Mouse (Mus musculus) lung, postnatal 36 days (tissue): ENCODE results near the gene Ilf2.

ENCODE experiments used
- DNase-seq: peaks from one replicate; pipeline ENCODE4 v3.0.0; 2022; ENCODE audit warnings: mixed read lengths

Gene Ilf2

DNA sequence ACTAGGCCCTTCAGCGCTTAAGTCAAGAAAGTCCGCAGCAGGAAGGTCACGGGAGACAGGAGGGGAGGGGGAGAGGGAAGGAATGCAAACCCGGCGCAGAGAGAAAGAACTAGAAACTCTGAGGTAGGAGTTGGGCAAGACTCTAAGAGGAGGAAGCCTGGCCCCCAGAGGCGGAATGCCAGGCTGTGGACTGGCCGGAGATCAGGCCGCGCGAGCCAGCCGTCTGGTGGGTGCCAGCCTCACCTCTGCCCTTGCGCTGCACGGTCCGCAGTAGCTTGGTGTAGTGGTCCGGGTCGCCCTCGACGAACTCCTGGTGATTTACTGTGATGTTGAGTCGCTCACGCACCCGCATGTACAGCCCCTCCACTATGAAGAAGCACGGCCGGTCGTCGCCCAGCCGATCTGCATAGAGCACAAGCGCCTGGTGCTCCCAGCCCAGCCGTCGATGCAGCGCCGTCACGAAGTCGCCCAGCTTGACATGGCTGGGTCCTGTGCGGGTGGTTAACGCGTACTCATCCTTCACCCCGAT, 11.3 kb upstream of the Ilf2 start:
- peak; percentile 85 for DNase-seq

DNA sequence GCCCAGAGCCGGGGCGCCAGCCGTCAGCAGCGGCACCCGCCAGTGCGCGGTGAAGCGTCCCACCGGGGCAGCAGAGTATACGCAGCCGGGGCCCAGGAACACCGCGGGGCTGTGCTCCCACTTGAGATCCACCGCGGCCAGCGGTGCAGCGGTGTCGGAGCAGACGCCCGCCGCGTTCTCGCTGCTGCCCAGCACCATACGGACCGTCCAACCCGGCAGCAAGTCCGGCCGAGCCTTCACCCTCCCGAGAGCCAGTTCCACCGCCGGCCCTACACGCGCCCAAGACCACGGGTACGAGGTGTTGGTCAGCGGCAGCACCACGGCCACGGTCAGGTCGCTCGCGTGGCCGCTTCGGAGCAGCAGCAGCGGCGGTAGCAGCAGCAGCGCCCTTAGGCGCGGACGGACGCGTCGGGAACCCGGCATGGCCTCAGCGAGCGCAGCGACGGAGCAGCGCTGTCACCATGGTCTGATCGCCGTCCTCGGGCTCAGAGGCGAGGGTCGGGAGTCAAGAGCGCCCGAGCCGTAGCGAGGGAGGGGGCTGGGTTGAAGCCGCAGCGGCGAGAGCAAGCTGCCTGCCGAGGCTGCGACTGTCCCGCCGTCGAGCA, 10.7 kb upstream of the Ilf2 start:
- peak; percentile 24 for DNase-seq

GRCm38 (mm10) chr3:90465686-90466310, 10.1 kb upstream of the Ilf2 start, which contains the start of gene Npr1:
TSS of gene Npr1 (minus strand) at chr3:90465866.
- peak; percentile 77 for DNase-seq

DNA sequence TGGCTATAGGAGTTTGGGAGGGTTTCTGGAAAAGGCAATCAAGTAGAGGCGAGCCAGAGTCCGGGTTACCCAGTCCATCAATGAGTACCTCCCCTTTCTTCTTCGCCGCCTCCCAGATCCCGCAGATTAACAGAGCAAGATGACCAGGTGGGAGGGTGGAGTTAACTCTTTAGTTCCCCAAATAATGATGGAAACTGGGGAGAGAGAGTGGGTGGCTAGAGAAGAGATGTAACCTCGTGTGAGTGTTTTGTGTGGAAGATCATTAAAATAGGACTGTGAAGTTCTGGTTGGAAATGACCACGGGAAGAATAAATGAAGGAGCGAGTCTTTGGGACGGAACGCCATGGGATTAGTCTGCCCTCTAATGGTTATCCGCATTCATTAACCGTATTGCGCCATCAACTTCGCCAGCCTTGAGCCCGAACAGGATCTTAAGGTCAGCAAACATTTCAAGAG, 9.6 kb upstream of the Ilf2 start:
- DNase-seq: peak; percentile 88

GRCm38 (mm10) chr3:90467618-90468300, 8.2 kb upstream of the Ilf2 start:
- DNase-seq: no peak

DNA sequence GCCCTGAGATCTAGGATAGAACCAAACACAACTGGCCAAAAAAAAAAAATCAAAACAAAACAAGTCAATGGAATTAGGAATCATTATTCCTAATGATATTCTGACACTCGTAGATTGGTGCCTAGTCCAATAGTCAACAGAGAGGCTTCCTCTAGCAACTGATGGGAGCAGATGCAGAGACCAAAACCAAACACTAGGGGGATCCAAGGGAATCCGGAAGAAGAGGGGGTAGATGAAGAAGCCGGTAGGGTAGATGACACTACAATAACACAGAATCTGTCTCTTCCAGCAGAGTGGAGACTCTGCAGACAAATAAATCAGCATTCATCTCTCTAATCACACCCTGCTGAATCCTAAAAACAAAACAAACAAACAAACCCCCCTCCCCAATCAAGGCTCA, 3.7 kb upstream of the Ilf2 start:
- DNase-seq: peak; percentile 81

- no peak for DNase-seq
These were observed 635 bp upstream of the Ilf2 start for GRCm38 (mm10) chr3:90475151-90475830.

- DNase-seq: no peak
These were observed 11.1 kb downstream of the Ilf2 start for GRCm38 (mm10) chr3:90486998-90487397.

DNA sequence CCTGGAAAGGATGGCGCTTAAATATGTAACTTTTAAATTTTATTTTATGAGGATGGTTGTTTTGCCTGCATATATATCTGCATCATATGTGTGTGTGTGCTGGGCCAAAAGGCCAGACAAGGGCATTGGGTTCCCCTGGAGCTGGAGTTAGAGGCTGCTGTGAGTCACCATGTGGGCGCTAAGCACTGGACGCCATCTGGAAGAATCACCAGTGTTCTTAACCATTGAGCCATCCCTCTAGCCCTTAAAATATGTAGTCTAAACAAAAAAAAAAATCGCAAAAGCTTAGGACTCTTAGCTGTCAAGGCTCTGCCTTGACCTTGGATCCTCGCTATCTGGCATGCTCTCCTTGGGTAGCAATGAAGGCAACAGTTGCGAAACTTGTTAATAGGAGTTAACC, 12.7 kb downstream of the Ilf2 start:
- no peak for DNase-seq

DNA sequence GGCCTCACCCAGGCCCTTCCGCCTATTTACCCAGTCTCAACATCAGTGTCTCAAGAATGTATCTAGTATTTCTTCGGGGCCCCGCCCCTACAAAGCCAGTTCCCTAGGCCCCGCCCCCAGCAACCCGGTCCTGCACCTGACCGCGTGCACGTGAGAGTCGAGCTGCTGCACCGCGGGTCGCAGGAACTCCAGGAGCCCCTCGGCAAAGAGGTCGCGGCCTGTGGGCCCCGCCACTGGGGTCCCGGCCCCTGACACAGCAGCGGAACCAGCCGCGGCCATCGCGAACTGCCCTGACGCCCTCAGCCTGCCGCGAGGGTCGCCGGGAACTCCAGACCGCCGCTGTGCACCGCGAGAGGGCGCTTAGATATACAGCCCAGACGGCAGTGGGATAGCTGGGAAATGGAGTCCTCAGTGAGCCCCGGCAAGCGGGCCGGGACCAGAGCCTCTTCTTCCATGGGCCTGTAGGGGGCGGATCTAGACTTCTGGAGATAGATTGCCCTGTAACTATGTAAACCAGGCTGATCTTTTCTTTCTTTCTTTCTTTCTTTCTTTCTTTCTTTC, 14.8 kb downstream of the Ilf2 start, which contains the start of gene Snapin:
Gene Snapin (minus strand): TSS at position 338 of the 561 bp plus-strand sequence.
- peak; percentile 99 for DNase-seq

DNA sequence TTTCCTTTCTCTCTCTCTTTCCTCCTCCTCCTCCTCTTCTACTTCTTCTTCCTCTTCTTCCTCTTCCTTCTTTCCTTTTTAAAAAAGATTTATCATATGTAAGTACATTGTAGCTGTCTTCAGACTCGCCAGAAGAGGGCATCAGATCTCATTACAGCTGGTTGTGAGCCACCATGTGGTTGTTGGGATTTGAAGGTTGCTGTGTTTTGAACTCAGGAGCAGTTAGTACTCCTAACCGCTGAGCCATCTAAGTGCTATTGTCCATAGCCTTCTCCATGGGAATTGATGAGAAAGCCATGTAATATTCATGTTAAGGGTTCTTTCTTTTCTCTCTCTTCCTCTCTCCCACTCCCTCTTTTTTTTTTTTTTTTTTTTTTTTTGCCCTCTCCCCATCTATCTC, 15.4 kb downstream of the Ilf2 start:
- DNase-seq: peak; percentile 78

DNA sequence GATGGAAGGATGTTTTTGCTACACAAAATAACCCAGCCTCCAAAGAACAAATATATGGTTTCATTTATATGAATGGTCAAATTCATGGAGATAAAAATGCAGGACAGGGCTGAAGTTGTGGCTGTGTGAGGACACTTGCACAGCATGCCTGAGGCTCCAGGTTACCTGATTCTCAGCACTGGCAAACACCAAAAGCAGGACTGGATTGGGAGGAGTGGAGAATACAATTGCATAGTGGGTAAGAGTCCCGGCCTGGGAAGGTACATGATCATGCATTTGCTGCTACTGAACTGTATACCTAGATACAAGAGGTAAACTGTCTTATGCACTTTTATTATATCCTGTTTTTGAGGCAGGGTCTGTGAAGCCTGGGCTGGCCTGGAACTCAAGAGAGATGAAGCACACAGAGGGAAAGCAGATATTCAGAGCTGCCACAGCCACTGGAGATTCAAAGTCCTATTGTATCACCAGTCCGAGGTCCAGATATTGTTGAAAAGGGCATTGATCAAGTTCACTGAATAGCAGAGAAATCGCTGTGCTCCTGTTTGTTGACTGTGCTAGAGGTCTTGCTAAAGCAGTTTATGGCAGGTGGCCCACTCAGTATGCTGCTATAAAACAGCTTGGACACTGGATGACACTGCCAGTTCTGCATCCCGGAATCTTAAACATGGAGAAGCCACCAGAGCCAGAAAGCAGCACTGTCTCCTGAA, 18.1 kb downstream of the Ilf2 start:
- no peak for DNase-seq

DNA sequence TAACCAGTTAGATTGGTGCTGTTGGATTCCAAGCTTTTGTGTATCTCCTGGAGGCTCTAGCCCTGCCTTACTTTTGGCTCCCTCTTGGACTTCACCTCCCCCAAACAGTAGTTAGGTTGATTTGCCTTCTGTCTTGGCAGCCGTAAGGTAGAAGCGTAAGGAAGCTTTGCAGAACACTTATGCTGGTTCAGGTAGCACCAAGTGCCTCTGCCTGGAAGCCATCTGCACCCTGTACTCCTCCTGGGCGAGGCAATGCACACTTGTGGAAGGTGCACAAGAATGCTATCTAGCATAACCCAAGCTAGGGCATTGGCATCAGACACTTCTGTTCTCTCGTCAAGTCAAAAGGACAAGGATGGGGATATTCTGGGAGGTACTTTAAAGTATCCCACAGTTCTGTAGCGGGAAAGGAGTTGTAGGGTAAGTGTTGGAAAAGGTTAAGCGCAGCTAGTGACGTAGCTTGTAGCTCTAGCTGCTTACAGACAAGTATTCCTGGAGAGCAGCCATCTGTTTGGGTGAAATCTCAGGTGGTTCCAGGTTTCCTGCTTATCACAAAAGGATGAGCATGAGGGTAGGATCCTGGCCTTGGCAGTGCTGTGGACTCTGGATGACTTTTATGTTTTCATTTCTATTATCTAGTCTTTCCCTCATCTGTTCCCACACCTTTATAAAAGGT, 20.1 kb downstream of the Ilf2 start:
- no peak for DNase-seq

DNA sequence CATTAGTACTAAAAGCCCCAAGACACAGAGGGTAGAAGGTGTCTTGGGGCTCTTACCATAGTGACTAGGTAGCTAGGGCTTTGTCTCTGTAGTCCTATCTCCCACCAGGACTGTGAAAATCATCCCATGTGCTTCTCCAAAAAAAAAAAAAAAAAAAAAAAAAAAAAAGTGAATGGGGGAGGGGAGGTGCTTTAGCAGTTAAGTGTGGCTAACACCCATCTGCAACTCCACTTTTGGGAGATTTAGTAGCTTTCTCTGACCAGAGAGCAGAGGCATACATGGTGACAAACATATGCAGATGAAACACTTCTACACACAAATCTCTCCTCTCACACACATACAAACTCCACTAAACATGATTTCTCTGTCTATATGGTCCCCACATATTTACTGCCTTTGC, 21.7 kb downstream of the Ilf2 start:
- no peak for DNase-seq

GRCm38 (mm10) chr3:90503444-90503843, 27.5 kb downstream of the Ilf2 start:
- DNase-seq: no peak

GRCm38 (mm10) chr3:90505216-90505615, 29.3 kb downstream of the Ilf2 start:
- no peak for DNase-seq

GRCm38 (mm10) chr3:90506362-90506761, 30.4 kb downstream of the Ilf2 start:
- peak; percentile 55 for DNase-seq

GRCm38 (mm10) chr3:90508287-90508949, 32.5 kb downstream of the Ilf2 start:
- no peak for DNase-seq

- peak; percentile 100 for DNase-seq
These were observed 33.2 kb downstream of the Ilf2 start, which contains the start of gene Chtop for GRCm38 (mm10) chr3:90508950-90509746. TSS of gene Chtop (minus strand) at chr3:90509498.

DNA sequence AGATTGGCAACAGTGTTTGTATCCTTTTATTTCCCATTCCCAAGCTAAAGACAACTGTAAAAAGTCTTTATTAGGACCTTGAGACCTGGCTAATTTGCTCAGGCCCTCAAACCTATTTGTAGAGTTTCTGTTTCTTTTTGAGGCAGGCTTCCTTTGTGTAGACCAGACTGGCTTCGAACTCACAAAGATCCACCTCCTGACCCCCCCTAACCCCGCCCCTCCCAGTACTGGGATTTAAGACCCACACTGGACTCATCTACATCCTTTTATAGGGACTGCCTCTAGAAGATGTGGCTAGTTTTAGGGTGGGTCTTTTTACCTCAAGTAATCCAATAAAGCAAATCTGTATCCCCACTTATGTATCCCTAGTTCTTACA, 33.8 kb downstream of the Ilf2 start:
- no peak for DNase-seq
